Mouse (Mus musculus) kidney, embryonic 16.5 days (tissue): ENCODE measurements around the gene Dleu7. TPM values are rescaled to one million over a fixed set of nuclear protein-coding genes. Genes with fewer than 3 reads are reported as not detected.
A peak's percentile ranks its signal among the peaks of the same experiment; 100 is the strongest.

Experiments used
- ATAC-seq: fragments of 200-750 bp; cut with Nextera tagmentation; 2 replicates; pipeline ENCODE4 v1.8.0; 2017; ENCODE audit warnings: moderate TSS enrichment; ENCODE audit not compliant: low FRiP score, low TSS enrichment
- H3K27ac ChIP-seq: fragments of 300-500 bp; sonication (generic); 2 replicates; pipeline ENCODE4 v1.5.1; 2014; ENCODE audit warnings: low read length
- H3K27me3 ChIP-seq: fragments of 300-500 bp; sonication (generic); 2 replicates; pipeline ENCODE4 v1.6.1; 2014; ENCODE audit warnings: low read length, control low read depth, mixed read lengths; ENCODE audit not compliant: insufficient read depth
- H3K36me3 ChIP-seq: fragments of 300-500 bp; sonication (generic); 2 replicates; pipeline ENCODE4 v1.6.1; 2014; ENCODE audit warnings: low read length, control low read depth, mixed read lengths; ENCODE audit not compliant: insufficient read depth
- H3K4me1 ChIP-seq: fragments of 300-500 bp; sonication (generic); 2 replicates; pipeline ENCODE4 v1.6.1; 2014; ENCODE audit warnings: low read length, control low read depth, mixed read lengths; ENCODE audit not compliant: insufficient read depth
- H3K4me2 ChIP-seq: fragments of 300-500 bp; sonication (generic); replicated peaks from 2 replicates; pipeline ENCODE4 v1.6.1; 2014; ENCODE audit warnings: low read depth, low read length
- H3K4me3 ChIP-seq: fragments of 300-500 bp; sonication (generic); 2 replicates; pipeline ENCODE4 v1.5.1; 2014; ENCODE audit warnings: mild to moderate bottlenecking, low read length
- H3K9ac ChIP-seq: fragments of 300-500 bp; sonication (generic); replicated peaks from 2 replicates; pipeline ENCODE4 v1.6.1; 2014; ENCODE audit warnings: low read length
- H3K9me3 ChIP-seq: fragments of 300-500 bp; sonication (generic); 2 replicates; pipeline ENCODE4 v1.6.1; 2016; ENCODE audit warnings: low read length, control low read depth
- WGBS: fragments of 180-500 bp; shearing (Covaris S2); extraction: QIAGEN DNeasy Blood & Tissue Kit; methylation state at CpG from one replicate; pipeline ENCODE4 v1.1.7; 2014; 5-methylcytosine and 5-hydroxymethylcytosine counted together
- polyA plus RNA-seq: library from polyadenylated mRNA; unstranded; fragments of >200 nt; fragmentation: Nextera tagmentation; extraction: Ambion mirVana; gene quantifications from 2 replicates; pipeline ENCODE4 v1.2.1, GENCODE M21; 2015

Gene Dleu7
- polyA plus RNA-seq, 1 experiment from 2014 or later, result 5.3 TPM

DNA sequence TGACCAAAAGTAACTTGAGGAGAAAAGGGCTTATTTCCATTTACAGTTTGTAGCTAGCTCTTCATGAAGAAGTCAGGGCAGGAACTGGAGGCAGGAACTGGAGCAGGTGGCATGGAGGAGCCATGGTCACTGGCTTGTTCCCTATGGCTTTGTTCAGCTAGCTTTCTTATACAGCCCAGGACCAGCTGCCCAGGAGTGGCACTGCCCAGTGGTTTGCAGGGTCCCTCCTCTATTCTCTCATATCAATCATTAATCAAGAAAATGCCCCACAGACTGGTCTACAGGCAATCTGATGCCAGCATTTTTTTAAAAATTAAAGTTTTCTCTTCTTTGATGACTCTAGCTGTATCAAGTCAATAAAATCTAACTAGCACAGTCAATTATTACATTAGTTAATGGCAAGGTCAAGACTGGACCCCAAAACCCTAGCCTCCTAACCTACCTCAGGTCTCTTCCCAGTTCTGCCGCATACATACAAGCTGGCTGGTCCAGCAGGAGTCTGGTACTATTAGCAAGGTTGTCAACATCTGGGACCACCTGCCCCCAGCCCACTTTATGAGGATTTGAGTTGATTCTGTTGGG is 1.4 kb downstream of the Dleu7 start:
- 0 out of 2 replicates have a peak, but pooled peaks have one; percentile 49 for ATAC-seq
- Histone ChIP-seq H3K9ac (no peak overlapping the region), H3K4me2 (peak overlapping the region; percentile 99), H3K27me3 (no peaks in the 10 kb centered on the region), H3K4me1 (peaks cover 9% of the 10 kb centered on the region; the same call in 1 of the 2 replicates), H3K9me3 (no peaks in the 10 kb centered on the region), H3K4me3 (no peak overlapping the region), H3K27ac (no peak overlapping the region), H3K36me3 (no peaks in the 10 kb centered on the region)
- 87% methylated on average over 1 of the region's 1 CpGs for WGBS

DNA sequence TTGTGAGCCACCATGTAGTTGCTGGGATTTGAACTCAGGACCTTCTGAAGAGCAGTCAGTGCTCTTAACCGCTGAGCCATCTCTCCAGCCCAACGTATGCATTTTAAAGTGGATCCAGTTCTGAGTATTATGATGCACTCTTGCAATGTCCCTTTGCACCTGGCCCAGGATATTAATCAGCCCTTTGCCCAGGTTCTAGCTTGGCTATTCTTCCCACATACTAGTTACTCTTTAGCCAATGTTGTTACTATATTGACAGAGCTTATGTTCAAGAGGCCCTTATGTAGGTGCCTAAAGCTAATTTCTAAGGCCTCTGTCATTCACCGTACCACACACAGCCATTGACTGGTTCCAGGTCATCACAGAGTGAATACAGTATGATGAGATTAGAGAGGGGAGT is 4.1 kb downstream of the Dleu7 start:
- WGBS, result 86% methylated on average over 3 of the region's 3 CpGs
- Histone ChIP-seq H3K27me3 (no peaks in the 10 kb centered on the region), H3K36me3 (no peaks in the 10 kb centered on the region), H3K27ac (no peak overlapping the region), H3K4me2 (no peak overlapping the region), H3K9me3 (no peaks in the 10 kb centered on the region), H3K4me3 (no peak overlapping the region), H3K9ac (no peak overlapping the region), H3K4me1 (peaks cover 9% of the 10 kb centered on the region; the same call in 1 of the 2 replicates)
- 0 out of 2 replicates have a peak, but pooled peaks have one; percentile 29 for ATAC-seq

DNA sequence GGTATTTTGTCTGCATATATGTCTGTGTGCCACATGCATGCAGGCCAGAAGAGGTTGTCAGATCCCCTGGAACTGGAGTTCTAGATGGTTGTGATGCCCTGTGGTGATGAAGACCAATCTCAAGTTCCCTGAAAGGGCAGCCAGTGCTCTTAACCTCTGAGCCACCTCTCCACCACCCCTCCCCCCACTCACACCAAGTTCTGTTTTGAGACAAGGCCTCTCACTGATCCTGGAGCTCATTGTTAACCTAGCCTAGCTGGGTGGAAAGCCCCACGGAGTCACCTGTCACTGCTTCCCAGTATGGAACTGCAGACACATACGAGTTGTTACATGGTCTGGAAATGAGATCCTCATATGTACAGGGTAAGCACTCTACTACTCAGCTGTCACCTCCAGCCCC is 9.9 kb downstream of the Dleu7 start:
- Histone ChIP-seq H3K4me1 (0 out of 2 replicates have a peak, but pooled peaks cover 6% of the 10 kb centered on the region), H3K9me3 (no peaks in the 10 kb centered on the region), H3K27ac (no peak overlapping the region), H3K9ac (no peak overlapping the region), H3K36me3 (no peaks in the 10 kb centered on the region), H3K4me2 (no peak overlapping the region), H3K4me3 (no peak overlapping the region), H3K27me3 (no peaks in the 10 kb centered on the region)
- ATAC-seq, result no peak
- WGBS, result 54% methylated on average over 2 of the region's 2 CpGs

DNA sequence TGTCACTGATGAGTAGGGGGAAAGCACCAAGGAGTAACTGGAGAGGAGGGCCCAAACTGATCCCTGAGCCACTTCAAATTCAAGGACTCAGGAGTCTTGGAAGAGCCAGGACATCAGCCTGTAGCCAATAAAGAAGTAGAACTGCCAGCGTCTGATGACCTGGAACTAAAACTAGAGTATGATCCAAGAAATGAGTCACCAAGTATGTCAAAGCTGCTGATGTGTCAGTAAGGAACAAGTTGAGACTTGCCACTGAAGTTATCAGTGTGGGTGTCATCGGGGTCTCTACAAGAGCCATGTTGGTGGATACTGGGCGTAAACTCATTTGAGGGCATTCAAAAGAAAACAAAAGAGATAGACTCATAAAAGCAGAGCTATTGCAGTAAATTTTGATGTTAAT is 19.2 kb downstream of the Dleu7 start:
- no peaks in the 10 kb centered on the region for H3K36me3 ChIP-seq
- H3K4me2 ChIP-seq, result no peak overlapping the region
- no peak overlapping the region for H3K27ac ChIP-seq
- no peaks in the 10 kb centered on the region for H3K27me3 ChIP-seq
- WGBS, result 93% methylated on average over 3 of the region's 3 CpGs
- no peak for ATAC-seq
- H3K9ac ChIP-seq, result no peak overlapping the region
- no peaks in the 10 kb centered on the region for H3K9me3 ChIP-seq
- no peak overlapping the region for H3K4me3 ChIP-seq
- no peaks in the 10 kb centered on the region for H3K4me1 ChIP-seq

DNA sequence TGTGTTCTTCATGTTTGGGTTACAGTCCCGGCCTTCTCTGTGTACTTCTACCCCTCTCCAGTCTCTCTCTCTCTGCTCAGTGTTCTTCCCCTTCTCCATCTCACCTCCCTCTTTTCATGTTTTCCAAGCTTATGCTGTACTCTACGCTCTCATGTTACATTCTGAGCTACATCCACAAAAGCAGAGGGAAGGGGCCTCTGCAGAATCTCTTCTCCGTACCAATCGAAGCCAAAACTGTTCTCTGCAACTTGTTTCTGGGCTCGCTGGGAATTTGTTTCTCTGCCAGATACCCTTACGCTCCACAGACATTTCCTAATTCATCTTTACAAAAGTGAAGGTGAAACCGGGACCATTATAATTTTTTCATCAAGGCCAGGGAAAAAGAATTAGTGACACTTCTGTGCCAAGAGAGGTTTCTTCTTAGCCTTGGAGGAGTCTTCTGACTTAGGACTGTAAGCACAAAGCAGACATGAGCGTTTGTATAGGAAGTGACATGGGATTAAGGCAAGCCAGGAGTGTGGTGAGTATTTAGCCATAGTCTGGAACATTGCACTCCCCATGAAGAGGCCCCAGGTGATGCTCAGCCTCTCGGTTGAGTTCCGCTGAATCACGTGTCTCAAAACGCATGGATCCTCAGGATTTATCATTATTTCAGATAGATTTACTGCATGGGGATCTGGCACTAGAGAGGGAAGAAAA is 22.0 kb downstream of the Dleu7 start:
- no peak for ATAC-seq
- no peaks in the 10 kb centered on the region for H3K9me3 ChIP-seq
- no peak overlapping the region for H3K4me2 ChIP-seq
- no peak overlapping the region for H3K4me3 ChIP-seq
- no peaks in the 10 kb centered on the region for H3K4me1 ChIP-seq
- no peak overlapping the region for H3K27ac ChIP-seq
- 80% methylated on average over 12 of the region's 12 CpGs for WGBS
- no peaks in the 10 kb centered on the region for H3K36me3 ChIP-seq
- H3K27me3 ChIP-seq, result no peaks in the 10 kb centered on the region
- H3K9ac ChIP-seq, result no peak overlapping the region

DNA sequence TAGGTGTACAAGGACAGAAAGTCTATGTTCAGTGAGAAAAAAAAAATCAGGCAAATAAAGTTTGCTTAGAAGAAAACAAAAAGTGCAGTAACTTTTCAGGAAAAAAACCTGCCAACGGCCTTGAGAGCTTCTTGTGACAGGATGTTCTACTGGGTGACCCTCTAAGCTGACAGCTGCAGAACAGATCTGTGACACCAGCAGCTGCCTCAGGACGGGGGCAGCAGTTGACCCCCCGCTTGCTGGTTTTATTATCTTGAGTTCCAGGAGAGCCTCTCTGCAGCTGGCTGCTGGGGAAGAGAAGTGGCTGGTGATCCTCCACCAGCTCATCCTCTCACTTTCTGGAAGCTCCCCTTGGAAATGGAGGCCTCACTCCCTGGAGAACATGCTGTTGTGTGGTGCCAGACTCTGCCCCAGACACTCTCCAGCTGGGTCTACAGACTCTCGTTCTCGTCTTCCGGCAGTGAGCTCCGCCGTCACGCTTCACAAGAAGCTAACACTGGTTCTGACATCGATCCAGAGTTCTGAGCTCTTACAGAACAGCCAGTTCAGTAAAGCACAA is 33.8 kb downstream of the Dleu7 start:
- H3K9ac ChIP-seq, result 0 out of 2 replicates have a peak overlapping the region, but pooled peaks have one; percentile 22
- 0 out of 2 replicates have a peak overlapping the region, but pooled peaks have one; percentile 14 for H3K27ac ChIP-seq
- H3K9me3 ChIP-seq, result no peaks in the 10 kb centered on the region
- H3K4me3 ChIP-seq, result no peak overlapping the region
- H3K36me3 ChIP-seq, result no peaks in the 10 kb centered on the region
- no peak for ATAC-seq
- 24% methylated on average over 10 of the region's 10 CpGs for WGBS
- H3K4me2 ChIP-seq, result 0 out of 2 replicates have a peak overlapping the region, but pooled peaks have one; percentile 4
- peaks cover 13% of the 10 kb centered on the region for H3K4me1 ChIP-seq
- H3K27me3 ChIP-seq, result no peaks in the 10 kb centered on the region

DNA sequence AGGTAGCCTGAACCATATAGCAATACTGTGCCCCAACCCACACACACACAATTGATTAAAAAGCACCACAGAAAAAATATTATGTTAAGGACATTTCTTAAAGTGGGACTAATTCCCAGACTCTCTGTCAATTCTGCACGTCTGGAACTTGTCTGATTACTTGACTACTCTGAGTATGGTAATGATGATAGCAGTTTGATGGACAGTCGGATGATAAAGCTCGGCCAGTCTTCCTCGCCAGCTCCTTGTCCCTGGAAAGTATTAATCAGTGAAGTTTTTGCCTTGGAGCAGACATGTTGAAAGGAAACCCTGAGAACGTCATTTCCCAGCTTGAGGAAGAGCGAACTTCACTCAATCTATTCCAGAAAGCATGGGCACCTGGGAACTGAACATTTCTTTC is 34.7 kb downstream of the Dleu7 start:
- no peak overlapping the region for H3K4me3 ChIP-seq
- 85% methylated on average over 6 of the region's 6 CpGs for WGBS
- no peak overlapping the region for H3K4me2 ChIP-seq
- no peaks in the 10 kb centered on the region for H3K9me3 ChIP-seq
- no peaks in the 10 kb centered on the region for H3K27me3 ChIP-seq
- peaks cover 13% of the 10 kb centered on the region for H3K4me1 ChIP-seq
- ATAC-seq, result no peak
- no peak overlapping the region for H3K9ac ChIP-seq
- no peaks in the 10 kb centered on the region for H3K36me3 ChIP-seq
- H3K27ac ChIP-seq, result no peak overlapping the region

DNA sequence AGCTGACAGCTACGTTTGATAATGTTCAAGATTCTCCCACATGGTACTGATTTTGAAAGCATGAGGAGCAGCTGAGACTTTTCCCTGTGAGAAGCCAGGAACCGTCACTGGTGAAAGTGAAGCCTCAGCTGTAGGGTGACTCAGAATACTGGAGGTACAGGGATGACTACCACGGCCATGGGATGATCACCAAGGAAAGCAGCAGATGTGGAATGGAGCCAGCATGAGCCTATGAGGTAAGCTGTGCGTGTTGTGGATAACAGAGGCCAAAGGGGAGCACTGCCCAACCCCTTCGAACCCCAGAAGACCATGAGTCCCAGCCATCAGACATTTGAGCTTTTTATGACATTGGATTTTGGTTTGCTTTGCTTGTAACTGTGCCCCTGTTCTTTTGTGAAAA is 36.8 kb downstream of the Dleu7 start:
- no peak overlapping the region for H3K4me3 ChIP-seq
- H3K4me1 ChIP-seq, result peaks cover 13% of the 10 kb centered on the region
- WGBS, result 81% methylated on average over 5 of the region's 5 CpGs
- H3K9me3 ChIP-seq, result no peaks in the 10 kb centered on the region
- no peak for ATAC-seq
- H3K27me3 ChIP-seq, result no peaks in the 10 kb centered on the region
- no peak overlapping the region for H3K27ac ChIP-seq
- H3K36me3 ChIP-seq, result no peaks in the 10 kb centered on the region
- H3K4me2 ChIP-seq, result no peak overlapping the region
- H3K9ac ChIP-seq, result no peak overlapping the region

DNA sequence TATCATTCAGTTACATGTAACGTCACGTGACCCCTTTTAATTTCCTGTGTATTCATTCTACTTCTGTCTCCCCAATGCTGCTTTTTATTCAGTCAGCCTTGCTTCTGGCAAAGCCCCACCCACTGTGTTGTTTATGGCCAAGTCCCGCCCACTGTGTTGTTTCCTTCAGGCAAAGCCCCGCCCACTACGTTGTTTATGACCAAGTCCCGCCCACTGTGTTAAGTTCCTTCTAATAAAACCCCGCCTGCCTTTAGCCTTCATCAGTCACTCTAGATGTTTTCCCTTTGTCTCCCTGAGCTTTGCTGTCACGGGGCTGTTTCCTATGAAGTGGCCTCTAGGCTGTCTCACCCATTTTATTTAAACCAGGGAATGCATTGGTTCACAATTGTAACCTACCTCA is 38.5 kb downstream of the Dleu7 start:
- H3K27me3 ChIP-seq, result no peaks in the 10 kb centered on the region
- no peak overlapping the region for H3K4me2 ChIP-seq
- no peak overlapping the region for H3K9ac ChIP-seq
- ATAC-seq, result no peak
- H3K4me1 ChIP-seq, result peaks cover 11% of the 10 kb centered on the region
- no peaks in the 10 kb centered on the region for H3K36me3 ChIP-seq
- no peak overlapping the region for H3K4me3 ChIP-seq
- H3K9me3 ChIP-seq, result no peaks in the 10 kb centered on the region
- H3K27ac ChIP-seq, result no peak overlapping the region
- WGBS, result 41% methylated on average over 8 of the region's 8 CpGs

DNA sequence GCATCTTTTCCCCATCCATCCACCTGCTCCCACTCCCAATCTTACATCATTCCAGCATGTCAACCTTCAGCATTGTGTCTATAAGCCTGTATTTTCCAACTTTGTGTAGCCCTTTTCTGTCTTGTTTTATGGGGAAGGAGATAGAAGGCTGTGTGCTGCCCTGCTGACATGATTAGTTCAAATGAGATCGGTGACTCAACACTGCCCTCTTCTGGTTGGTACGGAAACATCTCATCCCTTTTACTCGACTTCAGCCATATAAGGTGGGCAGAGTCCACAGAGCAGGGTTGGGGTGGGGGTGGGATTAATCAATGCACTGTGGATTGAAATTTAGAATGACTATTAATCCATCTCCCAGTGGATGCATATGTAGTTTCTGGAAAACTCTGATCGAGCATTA is 40.8 kb downstream of the Dleu7 start:
- Histone ChIP-seq H3K9me3 (no peaks in the 10 kb centered on the region), H3K27me3 (no peaks in the 10 kb centered on the region), H3K4me2 (no peak overlapping the region), H3K4me3 (no peak overlapping the region), H3K27ac (no peak overlapping the region), H3K4me1 (0 out of 2 replicates have a peak, but pooled peaks cover 5% of the 10 kb centered on the region), H3K9ac (no peak overlapping the region), H3K36me3 (no peaks in the 10 kb centered on the region)
- peak; percentile 46; the same call in 1 of the 2 replicates for ATAC-seq
- WGBS, result 6% methylated on average over 4 of the region's 4 CpGs
